Mouse (Mus musculus) B cell, adult 2 months (primary cell): ENCODE results near the gene Nanos2.

Source experiments
- DNase-seq, 2 experiments: peaks; one replicate each; pipeline ENCODE4 v3.0.0; 2022

Nanos2 gene

DNA sequence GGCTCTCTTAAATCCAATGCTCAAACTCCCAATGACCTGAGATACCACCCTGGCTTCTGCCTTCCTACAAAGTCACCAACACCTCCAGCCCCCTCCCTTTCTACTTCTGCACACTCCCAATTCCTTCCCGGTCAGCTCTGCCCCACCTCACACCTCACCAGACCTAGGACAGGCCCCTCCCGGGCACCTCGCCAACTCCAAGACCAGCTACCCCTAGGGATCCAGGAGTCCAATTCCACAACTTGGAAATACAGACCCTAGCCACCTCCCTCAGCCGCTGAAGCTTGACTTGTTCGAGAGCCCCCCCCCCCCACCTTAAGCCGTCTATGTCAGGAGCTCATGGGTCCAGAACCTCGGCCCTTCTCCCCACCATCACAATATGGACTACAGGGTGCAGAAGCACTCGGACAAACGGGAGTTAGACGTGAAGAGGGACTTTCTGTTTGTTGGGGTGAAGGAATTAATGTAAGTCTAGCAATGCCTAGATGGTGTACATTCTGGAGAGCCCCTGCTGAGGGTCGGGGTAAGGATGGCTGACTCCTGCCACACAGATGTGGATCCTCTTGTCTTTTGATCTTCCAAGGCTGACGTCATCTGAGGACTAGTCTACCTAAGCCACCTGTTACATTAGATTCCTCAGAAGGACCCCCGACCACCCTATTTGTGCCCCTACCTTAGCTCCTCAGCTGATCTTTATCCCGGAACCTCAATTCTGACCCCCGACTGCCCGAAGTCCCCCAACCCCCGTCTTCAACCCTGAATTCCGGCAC lies 35.2 kb downstream of the Nanos2 start:
- no peak for DNase-seq

GRCm38 (mm10) chr7:19023357-19023814 lies 36.2 kb downstream of the Nanos2 start, which contains the start of gene Foxa3:
Gene Foxa3, minus strand, starts transcription at chr7:19023538.
- DNase-seq, result peak; percentile 48 to 55

- peak; percentile 95 to 96 for DNase-seq
These were observed 36.9 kb downstream of the Nanos2 start, which contains the start of gene Sympk for GRCm38 (mm10) chr7:19024096-19024506. Gene Sympk, plus strand, starts transcription at chr7:19024377.

- peak; percentile 39 to 40 for DNase-seq
These were observed 37.5 kb downstream of the Nanos2 start for GRCm38 (mm10) chr7:19024581-19025255.

- DNase-seq, result no peak
These were observed 40.9 kb downstream of the Nanos2 start for GRCm38 (mm10) chr7:19028067-19028466.

DNA sequence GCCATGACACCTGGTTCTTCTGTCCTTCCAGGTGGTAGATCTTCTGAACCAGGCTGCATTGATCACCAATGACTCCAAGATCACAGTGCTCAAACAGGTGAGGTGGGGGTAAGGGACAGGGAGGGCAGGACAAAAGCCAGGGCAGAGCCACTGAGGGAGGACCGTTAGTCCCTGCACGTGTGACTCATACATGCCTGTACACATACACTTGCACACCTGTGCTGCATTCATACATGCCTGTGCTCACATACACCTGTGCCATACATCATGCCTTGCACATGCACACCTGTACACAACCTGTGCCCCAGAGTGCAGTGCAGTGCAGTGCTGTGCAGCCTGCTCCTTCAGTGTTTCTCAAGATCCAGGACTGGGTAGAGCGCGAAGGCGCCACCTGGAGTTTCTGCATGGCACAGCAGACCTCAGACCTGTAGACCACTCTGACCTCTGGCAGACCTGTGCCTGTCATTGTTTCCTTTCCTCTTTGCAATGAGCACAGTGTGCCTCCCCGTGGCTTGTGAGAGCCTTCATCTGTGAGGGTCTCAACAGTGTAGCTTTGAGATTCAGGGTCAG lies 42.0 kb downstream of the Nanos2 start:
- DNase-seq, result peak; percentile 75 to 77

GRCm38 (mm10) chr7:19031641-19032040 lies 44.4 kb downstream of the Nanos2 start:
- no peak for DNase-seq
